Mouse (Mus musculus) midbrain, embryonic 10.5 days (tissue): ENCODE data around the gene Notch1. TPM values are rescaled to one million over a fixed set of nuclear protein-coding genes. Genes with fewer than 3 reads are reported as not detected.
A peak's percentile ranks its signal among the peaks of the same experiment; 100 is the strongest.

Source experiments
- DNase-seq: peaks from one replicate; pipeline ENCODE4 v3.0.0-alpha.2; 2017; ENCODE audit warnings: low spot score
- H3K27ac ChIP-seq: fragments of 300-500 bp; sonication (generic); replicated peaks from 2 replicates; pipeline ENCODE4 v1.5.1; 2016; ENCODE audit warnings: mild to moderate bottlenecking
- H3K27me3 ChIP-seq: fragments of 300-500 bp; sonication (generic); 2 replicates; pipeline ENCODE4 v1.6.1; 2016; ENCODE audit warnings: low read depth, mild to moderate bottlenecking; ENCODE audit not compliant: poor library complexity, severe bottlenecking
- H3K36me3 ChIP-seq: fragments of 300-500 bp; sonication (generic); 2 replicates; pipeline ENCODE4 v1.6.1; 2016; ENCODE audit warnings: mild to moderate bottlenecking, moderate library complexity
- H3K4me1 ChIP-seq: fragments of 300-500 bp; sonication (generic); 2 replicates; pipeline ENCODE4 v1.6.1; 2016
- H3K4me3 ChIP-seq: fragments of 300-500 bp; sonication (generic); 2 replicates; pipeline ENCODE4 v1.5.1; 2016; ENCODE audit warnings: mild to moderate bottlenecking, moderate library complexity
- H3K9me3 ChIP-seq: fragments of 300-500 bp; sonication (generic); replicated peaks from 2 replicates; pipeline ENCODE4 v1.6.1; 2016; ENCODE audit warnings: mild to moderate bottlenecking
- WGBS: fragments of 180-500 bp; shearing (Covaris S2); methylation state at CpG from one replicate; pipeline ENCODE4 v1.1.7; 2016; 5-methylcytosine and 5-hydroxymethylcytosine counted together
- polyA plus RNA-seq: library from polyadenylated mRNA; unstranded; fragments of >200 nt; fragmentation: Nextera tagmentation; extraction: Ambion mirVana; gene quantifications from 2 replicates; pipeline ENCODE4 v1.2.1, GENCODE M21; 2016

Notch1 gene
- polyA plus RNA-seq, 1 experiment from 2014 or later = 30.1 TPM

DNA sequence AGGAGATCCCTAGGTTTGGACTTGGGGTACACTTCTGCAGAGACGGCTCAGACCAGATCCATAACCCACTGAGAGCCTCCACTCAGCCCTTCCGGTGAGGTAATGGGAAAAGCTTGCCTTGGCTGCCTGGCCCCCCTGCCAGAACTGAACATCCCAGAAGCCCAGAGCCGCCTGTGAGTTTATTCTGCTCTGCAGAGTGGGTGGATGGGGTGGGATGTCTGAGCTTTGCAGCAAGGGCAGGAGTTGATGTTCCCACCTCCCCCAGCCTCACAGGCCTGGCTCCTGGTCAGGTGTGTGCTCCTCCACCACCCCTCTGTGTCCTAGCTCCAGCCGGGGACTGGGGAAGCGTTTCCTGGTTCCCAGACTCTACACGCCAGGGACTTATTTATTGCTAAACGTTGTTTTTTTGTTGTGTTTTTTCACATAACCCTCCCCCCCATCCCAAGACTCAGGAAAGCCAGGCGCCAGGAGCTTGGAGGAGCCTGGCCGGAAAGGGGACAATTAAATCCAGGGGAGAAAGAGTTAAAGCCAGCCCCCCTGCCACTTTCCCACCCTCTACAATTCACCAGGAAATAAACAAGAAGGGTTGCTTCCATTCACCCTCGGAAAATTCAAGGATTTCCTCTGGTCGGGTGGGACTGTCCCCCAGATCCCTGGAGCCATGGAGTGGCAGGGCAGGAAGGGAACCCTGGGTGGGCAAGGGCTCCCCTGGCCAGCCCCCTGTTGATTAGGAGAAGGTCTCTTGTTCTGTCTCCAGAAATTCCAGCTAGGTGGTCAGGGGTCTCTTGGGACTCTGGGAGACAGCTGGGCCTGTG is 10.2 kb upstream of the Notch1 start:
- Histone ChIP-seq H3K9me3 (no peaks in the 10 kb centered on the region), H3K27me3 (no peaks in the 10 kb centered on the region), H3K4me1 (peaks cover 26% of the 10 kb centered on the region), H3K36me3 (no peaks in the 10 kb centered on the region), H3K4me3 (no peak overlapping the region), H3K27ac (peak overlapping the region; percentile 78)
- no peak for DNase-seq
- WGBS = 53% methylated on average over 11 of the region's 11 CpGs

GRCm38 (mm10) chr2:26525355-26526018 is 9.0 kb upstream of the Notch1 start:
- Histone ChIP-seq H3K4me1 (peaks cover 26% of the 10 kb centered on the region), H3K4me3 (no peak overlapping the region), H3K27ac (peak overlapping the region; percentile 78), H3K36me3 (no peaks in the 10 kb centered on the region), H3K27me3 (no peaks in the 10 kb centered on the region), H3K9me3 (no peaks in the 10 kb centered on the region)
- DNase-seq = peak; percentile 56
- WGBS = 50% methylated on average over 9 of the region's 9 CpGs

DNA sequence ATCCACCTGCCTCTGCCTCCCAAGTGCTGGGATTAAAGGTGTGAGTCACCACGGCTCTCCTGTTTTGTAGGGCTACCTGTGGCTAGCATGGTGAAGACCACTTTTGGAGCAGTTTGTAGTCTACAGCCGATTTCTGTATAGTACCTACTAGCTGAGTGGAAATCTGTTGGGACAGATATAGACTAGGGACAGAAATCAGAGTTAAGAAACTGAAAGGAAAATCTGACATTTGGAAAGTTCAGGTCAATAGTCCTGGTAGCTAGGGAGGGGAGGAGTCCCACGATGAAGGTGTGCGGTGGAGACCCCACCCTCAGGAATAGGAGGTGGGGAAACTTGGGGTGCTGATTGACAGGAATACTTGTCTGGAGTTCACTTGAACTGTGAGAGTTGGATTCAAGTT is 5.9 kb upstream of the Notch1 start:
- DNase-seq = no peak
- Histone ChIP-seq H3K9me3 (no peaks in the 10 kb centered on the region), H3K4me1 (peaks cover 43% of the 10 kb centered on the region), H3K36me3 (no peaks in the 10 kb centered on the region), H3K4me3 (no peak overlapping the region), H3K27ac (no peak overlapping the region), H3K27me3 (no peaks in the 10 kb centered on the region)
- 90% methylated on average over 4 of the region's 4 CpGs for WGBS

DNA sequence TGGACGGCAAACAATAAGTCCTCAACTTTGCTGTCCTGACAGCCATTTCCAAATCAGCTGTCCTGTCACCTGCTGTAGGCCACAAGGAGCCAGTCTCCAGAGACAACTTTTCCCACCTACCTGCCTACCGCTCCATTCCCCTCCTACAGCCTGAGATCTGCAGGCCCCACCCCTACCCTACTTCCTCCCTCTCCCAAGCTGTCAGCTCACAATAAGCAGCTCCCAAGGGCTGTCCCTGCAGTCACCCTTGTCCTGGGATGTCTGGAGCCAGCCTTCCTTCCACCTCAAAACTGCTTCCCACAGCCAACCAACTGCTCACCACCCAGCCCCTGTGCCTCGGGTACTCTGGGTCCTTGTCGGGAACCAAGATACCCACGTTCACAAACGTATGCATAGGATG is 3.3 kb upstream of the Notch1 start:
- no peaks in the 10 kb centered on the region for H3K36me3 ChIP-seq
- 95% methylated on average over 6 of the region's 6 CpGs for WGBS
- H3K9me3 ChIP-seq = no peaks in the 10 kb centered on the region
- H3K4me1 ChIP-seq = peaks cover 38% of the 10 kb centered on the region
- no peaks in the 10 kb centered on the region for H3K27me3 ChIP-seq
- DNase-seq = no peak
- no peak overlapping the region for H3K4me3 ChIP-seq
- H3K27ac ChIP-seq = 0 out of 2 replicates have a peak overlapping the region, but pooled peaks have one; percentile 33

DNA sequence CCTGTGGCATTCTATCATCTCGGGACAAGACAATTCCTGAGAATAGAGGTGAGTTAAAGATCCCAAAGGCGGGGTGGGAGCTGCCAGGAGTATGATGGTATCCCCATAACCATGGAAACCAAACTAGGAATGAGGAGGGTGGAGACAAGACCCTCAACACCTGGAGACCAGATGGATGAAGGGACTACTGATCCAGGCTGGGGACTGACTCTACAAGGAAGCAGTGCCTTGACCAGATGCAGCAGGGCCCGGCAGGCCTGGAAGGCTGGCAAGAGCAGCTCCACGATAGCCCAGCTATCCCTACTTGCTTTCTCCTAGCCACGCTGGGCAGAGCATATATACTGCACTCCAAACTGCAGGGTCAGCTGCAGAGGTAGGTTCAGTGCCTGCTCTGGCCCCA is 524 bp upstream of the Notch1 start:
- Histone ChIP-seq H3K4me3 (no peak overlapping the region), H3K9me3 (no peaks in the 10 kb centered on the region), H3K27ac (peak overlapping the region; percentile 63), H3K27me3 (no peaks in the 10 kb centered on the region), H3K36me3 (no peaks in the 10 kb centered on the region), H3K4me1 (peaks cover 36% of the 10 kb centered on the region)
- no peak for DNase-seq
- WGBS = 86% methylated on average over 5 of the region's 5 CpGs

- H3K27ac ChIP-seq = peak overlapping the region; percentile 63
- DNase-seq = no peak
- H3K4me3 ChIP-seq = no peak overlapping the region
- H3K27me3 ChIP-seq = no peaks in the 10 kb centered on the region
- H3K9me3 ChIP-seq = no peaks in the 10 kb centered on the region
- H3K4me1 ChIP-seq = peaks cover 35% of the 10 kb centered on the region
- H3K36me3 ChIP-seq = no peaks in the 10 kb centered on the region
- WGBS = 82% methylated on average over 2 of the region's 2 CpGs
These were observed 1.1 kb downstream of the Notch1 start for GRCm38 (mm10) chr2:26515335-26515734.

GRCm38 (mm10) chr2:26513105-26513745 is 3.2 kb downstream of the Notch1 start:
- Histone ChIP-seq H3K9me3 (no peaks in the 10 kb centered on the region), H3K27me3 (peaks cover 5% of the 10 kb centered on the region), H3K27ac (0 out of 2 replicates have a peak overlapping the region, but pooled peaks have one; percentile 3), H3K4me3 (no peak overlapping the region), H3K36me3 (no peaks in the 10 kb centered on the region), H3K4me1 (peaks cover 29% of the 10 kb centered on the region)
- DNase-seq = no peak
- 87% methylated on average over 4 of the region's 4 CpGs for WGBS

- Histone ChIP-seq H3K9me3 (no peaks in the 10 kb centered on the region), H3K4me3 (no peak overlapping the region), H3K36me3 (no peaks in the 10 kb centered on the region), H3K4me1 (peaks cover 50% of the 10 kb centered on the region), H3K27ac (peak overlapping the region; percentile 96), H3K27me3 (peaks cover 32% of the 10 kb centered on the region)
- WGBS = 87% methylated on average over 5 of the region's 5 CpGs
- DNase-seq = no peak
These were observed 7.8 kb downstream of the Notch1 start for GRCm38 (mm10) chr2:26508661-26509060.

GRCm38 (mm10) chr2:26507961-26508391 is 8.5 kb downstream of the Notch1 start:
- no peak for DNase-seq
- 14% methylated on average over 6 of the region's 6 CpGs for WGBS
- peak overlapping the region; percentile 96 for H3K27ac ChIP-seq
- peak overlapping the region; percentile 9; the same call in 1 of the 2 replicates for H3K4me3 ChIP-seq
- peaks cover 57% of the 10 kb centered on the region for H3K4me1 ChIP-seq
- H3K36me3 ChIP-seq = no peaks in the 10 kb centered on the region
- H3K27me3 ChIP-seq = peaks cover 36% of the 10 kb centered on the region
- H3K9me3 ChIP-seq = no peaks in the 10 kb centered on the region

- H3K27me3 ChIP-seq = peaks cover 36% of the 10 kb centered on the region
- WGBS = 3% methylated on average over 7 of the region's 7 CpGs
- no peaks in the 10 kb centered on the region for H3K9me3 ChIP-seq
- peaks cover 60% of the 10 kb centered on the region for H3K4me1 ChIP-seq
- peak; percentile 50 for DNase-seq
- H3K4me3 ChIP-seq = peak overlapping the region; percentile 9; the same call in 1 of the 2 replicates
- H3K36me3 ChIP-seq = no peaks in the 10 kb centered on the region
- H3K27ac ChIP-seq = peak overlapping the region; percentile 96
These were observed 9.0 kb downstream of the Notch1 start for GRCm38 (mm10) chr2:26507481-26507886.

GRCm38 (mm10) chr2:26506746-26507280 is 9.7 kb downstream of the Notch1 start:
- Histone ChIP-seq H3K27me3 (peaks cover 36% of the 10 kb centered on the region), H3K4me1 (peaks cover 65% of the 10 kb centered on the region), H3K27ac (peak overlapping the region; percentile 96), H3K4me3 (no peak overlapping the region), H3K9me3 (no peaks in the 10 kb centered on the region), H3K36me3 (no peaks in the 10 kb centered on the region)
- 81% methylated on average over 3 of the region's 3 CpGs for WGBS
- no peak for DNase-seq

DNA sequence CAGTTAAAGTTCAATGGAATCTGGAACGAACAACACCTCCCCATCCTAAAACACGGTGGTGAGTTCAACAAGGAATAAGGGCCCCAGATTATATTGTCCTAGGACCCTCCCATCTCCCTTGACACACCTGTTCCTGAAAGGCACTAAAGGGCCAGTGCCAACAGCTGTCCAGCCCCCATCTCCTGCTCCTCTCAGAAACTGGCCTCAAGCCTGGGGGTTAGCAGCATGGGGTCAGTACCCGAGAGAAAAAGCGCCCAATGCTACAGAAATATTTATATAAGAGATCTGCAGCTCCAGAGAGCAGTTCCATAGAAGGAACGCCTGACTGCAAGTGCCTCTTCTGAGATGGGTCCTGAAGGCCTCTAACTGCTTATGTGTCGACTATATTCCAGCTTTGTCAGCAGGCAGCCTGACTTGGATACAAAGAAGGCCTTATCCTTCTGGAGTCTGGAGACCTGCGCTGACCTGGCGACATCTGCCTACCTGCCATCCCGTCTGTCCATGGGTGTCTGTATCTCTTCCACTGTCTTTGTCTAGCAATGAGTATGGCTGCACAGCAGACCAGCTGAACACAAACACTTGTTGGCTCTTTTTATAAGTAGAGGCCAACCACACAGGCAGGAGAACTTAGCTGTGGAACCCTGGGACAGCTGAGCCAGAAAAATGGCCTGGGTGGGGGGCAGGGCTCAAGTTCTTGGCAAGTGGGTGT is 11.5 kb downstream of the Notch1 start:
- DNase-seq = no peak
- Histone ChIP-seq H3K4me3 (peak overlapping the region; percentile 98), H3K27me3 (peaks cover 36% of the 10 kb centered on the region), H3K9me3 (no peaks in the 10 kb centered on the region), H3K36me3 (peaks cover 8% of the 10 kb centered on the region), H3K4me1 (peaks cover 84% of the 10 kb centered on the region), H3K27ac (peak overlapping the region; percentile 96)
- 66% methylated on average over 9 of the region's 9 CpGs for WGBS
